Mouse (Mus musculus) heart, adult 2 months (tissue): ENCODE results near the gene Pdzd2.

Source experiments
- CTCF ChIP-seq: fragments of 200-600 bp; IDR thresholded peaks from 2 replicates; pipeline ENCODE4 v1.8.1; 2022; ENCODE audit warnings: antibody characterized with exemption, mild to moderate bottlenecking, moderate library complexity
- EP300 ChIP-seq: fragments of 200-500 bp; IDR thresholded peaks from 2 replicates; pipeline ENCODE4 v1.6.1; 2011; ENCODE audit warnings: low read depth, low read length, control low read depth; ENCODE audit not compliant: insufficient read depth
- POLR2A ChIP-seq: fragments of 200-500 bp; IDR thresholded peaks from 2 replicates; pipeline ENCODE4 v1.6.1; 2011; ENCODE audit warnings: mild to moderate bottlenecking, low read depth, low read length, control low read depth; ENCODE audit not compliant: insufficient read depth

DNA sequence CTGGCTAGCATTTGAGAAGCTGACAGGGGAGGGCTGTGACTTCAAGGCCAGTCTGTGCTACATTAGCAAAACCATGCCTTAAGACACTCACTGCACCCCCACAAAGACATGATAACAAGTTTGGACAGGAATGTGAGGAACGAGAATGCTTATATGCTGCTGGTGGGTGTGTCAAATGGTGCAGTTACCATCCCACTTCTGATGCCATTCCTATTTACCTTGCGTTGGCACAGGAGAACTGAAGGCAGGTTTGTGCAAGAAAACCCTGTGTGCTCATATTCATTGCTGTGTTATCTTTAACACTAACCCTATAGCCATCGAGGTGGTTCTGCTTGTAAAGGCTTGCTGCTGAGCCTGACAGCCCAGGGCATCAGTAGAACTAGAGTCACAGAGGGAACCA, 166.1 kb downstream of the Pdzd2 start:
- TF ChIP-seq EP300: no peak
- TF ChIP-seq CTCF: no peak
- no peak for TF ChIP-seq POLR2A
